Mouse (Mus musculus) kidney, embryonic 14.5 days (tissue): ENCODE results near the gene Accs. TPM values are rescaled to one million over a fixed set of nuclear protein-coding genes. Genes with fewer than 3 reads are reported as not detected.

Experiments used
- ATAC-seq: fragments of 200-750 bp; cut with Nextera tagmentation; 2 replicates; pipeline ENCODE4 v1.8.0; 2017; ENCODE audit warnings: moderate number of reproducible peaks, mild to moderate bottlenecking, moderate TSS enrichment, moderate library complexity; ENCODE audit not compliant: low FRiP score, low TSS enrichment
- H3K27ac ChIP-seq: fragments of 300-500 bp; sonication (generic); 2 replicates; pipeline ENCODE4 v1.5.1; 2014; ENCODE audit warnings: low read depth, mild to moderate bottlenecking, low read length, moderate library complexity, mixed read lengths
- H3K27me3 ChIP-seq: fragments of 300-500 bp; sonication (generic); 2 replicates; pipeline ENCODE4 v1.6.1; 2014; ENCODE audit warnings: mild to moderate bottlenecking, low read length; ENCODE audit not compliant: control insufficient read depth, insufficient read depth
- H3K36me3 ChIP-seq: fragments of 300-500 bp; sonication (generic); 2 replicates; pipeline ENCODE4 v1.6.1; 2014; ENCODE audit warnings: low read length, mixed read lengths; ENCODE audit not compliant: control insufficient read depth, insufficient read depth
- H3K4me1 ChIP-seq: fragments of 300-500 bp; sonication (generic); 2 replicates; pipeline ENCODE4 v1.6.1; 2014; ENCODE audit warnings: low read length, mixed read lengths; ENCODE audit not compliant: control insufficient read depth, insufficient read depth
- H3K4me2 ChIP-seq: fragments of 300-500 bp; sonication (generic); replicated peaks from 2 replicates; pipeline ENCODE4 v1.6.1; 2014; ENCODE audit warnings: low read depth, mild to moderate bottlenecking, low read length
- H3K4me3 ChIP-seq: fragments of 300-500 bp; sonication (generic); 2 replicates; pipeline ENCODE4 v1.5.1; 2014; ENCODE audit warnings: mild to moderate bottlenecking, low read length
- H3K9ac ChIP-seq: fragments of 300-500 bp; sonication (generic); 2 replicates; pipeline ENCODE4 v1.6.1; 2014; ENCODE audit warnings: low read depth, mild to moderate bottlenecking, low read length, moderate library complexity
- H3K9me3 ChIP-seq: fragments of 300-500 bp; sonication (generic); 2 replicates; pipeline ENCODE4 v1.6.1; 2016; ENCODE audit warnings: low read length; ENCODE audit not compliant: control insufficient read depth
- WGBS: fragments of 180-500 bp; shearing (Covaris S2); extraction: QIAGEN DNeasy Blood & Tissue Kit; methylation state at CpG from one replicate; pipeline ENCODE4 v1.1.7; 2014; 5-methylcytosine and 5-hydroxymethylcytosine counted together
- polyA plus RNA-seq: library from polyadenylated mRNA; unstranded; fragments of >200 nt; fragmentation: Nextera tagmentation; extraction: Ambion mirVana; gene quantifications from 2 replicates; pipeline ENCODE4 v1.2.1, GENCODE M21; 2014

Accs gene
- polyA plus RNA-seq, 1 experiment from 2014 or later = 10.8 TPM

GRCm38 (mm10) chr2:93838931-93839330, 10.8 kb downstream of the Accs start:
- no peak for ATAC-seq
- Histone ChIP-seq H3K27me3 (no peaks in the 10 kb centered on the region), H3K36me3 (peaks cover 44% of the 10 kb centered on the region; the same call in 1 of the 2 replicates)

GRCm38 (mm10) chr2:93836232-93836785, 13.4 kb downstream of the Accs start:
- ATAC-seq = no peak
- H3K27me3 ChIP-seq = no peaks in the 10 kb centered on the region
- no peak overlapping the region for H3K4me2 ChIP-seq
- no peak overlapping the region for H3K9ac ChIP-seq
- H3K36me3 ChIP-seq = peaks cover 31% of the 10 kb centered on the region; the same call in 1 of the 2 replicates
- H3K9me3 ChIP-seq = no peaks in the 10 kb centered on the region
- H3K27ac ChIP-seq = no peak overlapping the region
- WGBS = 80% methylated on average over 13 of the region's 13 CpGs
- no peak overlapping the region for H3K4me3 ChIP-seq
- no peaks in the 10 kb centered on the region for H3K4me1 ChIP-seq

More at GRCm38 (mm10) chr2:93838931-93839330, 10.8 kb downstream of the Accs start:
- H3K9me3 ChIP-seq = no peaks in the 10 kb centered on the region
- H3K4me2 ChIP-seq = no peak overlapping the region
- H3K27ac ChIP-seq = no peak overlapping the region
- H3K4me1 ChIP-seq = no peaks in the 10 kb centered on the region
- H3K9ac ChIP-seq = no peak overlapping the region
- H3K4me3 ChIP-seq = no peak overlapping the region
- 92% methylated on average over 4 of the region's 4 CpGs for WGBS

GRCm38 (mm10) chr2:93835596-93835995, 14.1 kb downstream of the Accs start:
- WGBS = 83% methylated on average over 11 of the region's 11 CpGs
- Histone ChIP-seq H3K36me3 (peaks cover 26% of the 10 kb centered on the region; the same call in 1 of the 2 replicates), H3K9ac (no peak overlapping the region), H3K27ac (no peak overlapping the region), H3K4me3 (no peak overlapping the region), H3K9me3 (no peaks in the 10 kb centered on the region), H3K4me2 (no peak overlapping the region), H3K4me1 (no peaks in the 10 kb centered on the region), H3K27me3 (no peaks in the 10 kb centered on the region)
- ATAC-seq = no peak

GRCm38 (mm10) chr2:93823519-93823918, 26.2 kb downstream of the Accs start:
- peak; percentile 21; the same call in 1 of the 2 replicates for ATAC-seq
- no peaks in the 10 kb centered on the region for H3K27me3 ChIP-seq

GRCm38 (mm10) chr2:93822045-93822749, 27.5 kb downstream of the Accs start, which contains the start of gene Ext2:
Ext2 (minus strand) TSS chr2:93822568.
- Histone ChIP-seq H3K4me3 (peak within 1 kb of the TSS; percentile 74), H3K27me3 (no peaks in the 10 kb centered on the region), H3K9ac (peak within 1 kb of the TSS; percentile 85), H3K9me3 (no peaks in the 10 kb centered on the region), H3K36me3 (peaks cover 3% of the 10 kb centered on the region; the same call in 1 of the 2 replicates), H3K4me2 (peak within 1 kb of the TSS; percentile 74), H3K4me1 (peaks cover 8% of the 10 kb centered on the region), H3K27ac (no peak within 1 kb of the TSS)
- ATAC-seq = peak; percentile 93
- 3% methylated on average over 59 of the region's 66 CpGs for WGBS

More at GRCm38 (mm10) chr2:93823519-93823918, 26.2 kb downstream of the Accs start:
- Histone ChIP-seq H3K9me3 (no peaks in the 10 kb centered on the region), H3K4me2 (no peak overlapping the region), H3K4me3 (no peak overlapping the region), H3K36me3 (peaks cover 3% of the 10 kb centered on the region; the same call in 1 of the 2 replicates), H3K4me1 (peaks cover 8% of the 10 kb centered on the region), H3K9ac (no peak overlapping the region), H3K27ac (no peak overlapping the region)
- WGBS = 17% methylated on average over 8 of the region's 8 CpGs

- H3K4me1 ChIP-seq = peaks cover 8% of the 10 kb centered on the region
- peaks cover 9% of the 10 kb centered on the region; the same call in 1 of the 2 replicates for H3K36me3 ChIP-seq
- H3K9ac ChIP-seq = no peak overlapping the region
- no peak overlapping the region for H3K27ac ChIP-seq
- no peaks in the 10 kb centered on the region for H3K27me3 ChIP-seq
- H3K4me3 ChIP-seq = no peak overlapping the region
- no peak for ATAC-seq
- WGBS = 94% methylated on average over 5 of the region's 5 CpGs
- H3K9me3 ChIP-seq = no peaks in the 10 kb centered on the region
- H3K4me2 ChIP-seq = no peak overlapping the region
Measured at GRCm38 (mm10) chr2:93817791-93818190, 32.0 kb downstream of the Accs start.

GRCm38 (mm10) chr2:93813343-93813742, 36.4 kb downstream of the Accs start:
- Histone ChIP-seq H3K4me1 (no peaks in the 10 kb centered on the region), H3K4me3 (no peak overlapping the region), H3K27ac (no peak overlapping the region), H3K9me3 (no peaks in the 10 kb centered on the region), H3K27me3 (no peaks in the 10 kb centered on the region), H3K4me2 (no peak overlapping the region), H3K9ac (no peak overlapping the region), H3K36me3 (peaks cover 33% of the 10 kb centered on the region)
- no peak for ATAC-seq
- WGBS = 90% methylated on average over 22 of the region's 22 CpGs

- Histone ChIP-seq H3K4me2 (no peak overlapping the region), H3K27ac (no peak overlapping the region), H3K9ac (no peak overlapping the region), H3K36me3 (peaks cover 37% of the 10 kb centered on the region), H3K4me3 (no peak overlapping the region), H3K4me1 (no peaks in the 10 kb centered on the region), H3K27me3 (no peaks in the 10 kb centered on the region), H3K9me3 (no peaks in the 10 kb centered on the region)
- WGBS = 39% methylated on average over 4 of the region's 4 CpGs
- no peak for ATAC-seq
Measured at GRCm38 (mm10) chr2:93811812-93812211, 37.9 kb downstream of the Accs start.

- ATAC-seq = peak; percentile 68; the same call in 1 of the 2 replicates
- no peaks in the 10 kb centered on the region for H3K9me3 ChIP-seq
- no peak overlapping the region for H3K4me2 ChIP-seq
- no peaks in the 10 kb centered on the region for H3K27me3 ChIP-seq
- H3K4me1 ChIP-seq = no peaks in the 10 kb centered on the region
- no peak overlapping the region for H3K9ac ChIP-seq
- no peak overlapping the region for H3K4me3 ChIP-seq
- no peak overlapping the region for H3K27ac ChIP-seq
- H3K36me3 ChIP-seq = peaks cover 53% of the 10 kb centered on the region
- WGBS = 19% methylated on average over 2 of the region's 2 CpGs
Measured at GRCm38 (mm10) chr2:93809931-93810330, 39.8 kb downstream of the Accs start.
